In the genomic region with DNA sequence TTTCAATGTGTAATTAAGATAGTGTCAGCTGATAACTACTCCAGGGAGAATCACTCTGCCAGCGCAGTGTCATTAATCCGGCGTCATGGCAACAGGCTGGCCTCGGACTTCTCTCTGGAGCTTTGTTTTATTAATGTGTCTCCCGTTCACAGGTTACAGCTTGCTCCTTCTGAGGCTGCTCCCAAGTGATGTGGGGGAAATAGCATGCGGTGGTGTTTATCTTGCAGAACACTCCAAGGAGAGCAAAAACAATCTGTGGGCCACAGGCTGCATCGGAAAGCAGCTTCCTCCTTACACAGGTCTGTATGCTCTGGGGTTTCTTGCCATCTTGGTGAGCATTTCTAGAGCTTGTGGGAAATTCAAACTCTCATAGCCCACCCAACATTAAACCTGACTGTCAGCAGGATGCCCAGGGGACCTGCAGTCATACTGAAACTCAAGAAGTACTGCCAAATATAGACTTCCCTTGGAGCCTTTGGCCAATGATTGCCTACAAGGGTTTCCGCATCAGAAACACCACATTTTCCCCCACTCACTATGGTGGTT, we compare ENCODE assay signal across 12 mouse cellular contexts. TPM values are rescaled to one million over a fixed set of nuclear protein-coding genes. Genes with fewer than 3 reads are reported as not detected.
DNase-seq lines count a peak whose midpoint lies in the region; ATAC-seq and TF ChIP-seq lines count a peak whose summit lies in the region.
"Had no signal": no experiment of that assay in that cellular context is flagged by ENCODE, and none has a peak within 500 bp of the region (broad histone marks: within the 10 kb centered on the region; RNA-seq: fewer than 3 reads in every experiment).

No protein-coding gene starts in this region.

- peak; percentile 93 for ATAC-seq in hindbrain, embryonic 12.5 days (ENCODE audit: low FRiP score)
- ATAC-seq in neural tube, embryonic 11.5 days (ENCODE audit: insufficient read depth, low FRiP score, low TSS enrichment): peak; percentile 41; the same call in 1 of the 2 replicates

- H3K4me2 ChIP-seq in hindbrain, embryonic 12.5 days (replicated peaks): 0 out of 2 replicates have a peak overlapping the region, but pooled peaks have one; percentile 9
- no peak overlapping the region for H3K4me2 ChIP-seq in neural tube, embryonic 11.5 days (ENCODE audit: low read depth)
- H3K4me2 ChIP-seq: lung, embryonic 15.5 days had no signal

- H3K4me3 ChIP-seq in hindbrain, embryonic 12.5 days: no peak overlapping the region
- no peak overlapping the region for H3K4me3 ChIP-seq in neural tube, embryonic 11.5 days (ENCODE audit: low read depth, low read length)
- no peak overlapping the region for H3K4me3 ChIP-seq in gastrocnemius, adult 2 months
- H3K4me3 ChIP-seq: heart, adult 2 months; lung, embryonic 15.5 days had no signal

- peak overlapping the region; percentile 66 for H3K27ac ChIP-seq in hindbrain, embryonic 12.5 days
- H3K27ac ChIP-seq in neural tube, embryonic 11.5 days (ENCODE audit: low read depth, low read length): no peak overlapping the region
- H3K27ac ChIP-seq in gastrocnemius, adult 2 months: no peak overlapping the region
- H3K27ac ChIP-seq: heart, adult 2 months; lung, embryonic 15.5 days had no signal

- no peaks in the 10 kb centered on the region for H3K9me3 ChIP-seq in hindbrain, embryonic 12.5 days (replicated peaks)
- no peaks in the 10 kb centered on the region for H3K9me3 ChIP-seq in neural tube, embryonic 11.5 days (ENCODE audit: control insufficient read depth, low read length)
- H3K9me3 ChIP-seq: lung, embryonic 15.5 days had no signal

- H3K9ac ChIP-seq in hindbrain, embryonic 12.5 days: no peak overlapping the region
- H3K9ac ChIP-seq in neural tube, embryonic 11.5 days (ENCODE audit: low read length): no peak overlapping the region
- H3K9ac ChIP-seq: lung, embryonic 15.5 days had no signal

- H3K4me1 ChIP-seq in hindbrain, embryonic 12.5 days: peaks cover 19% of the 10 kb centered on the region
- H3K4me1 ChIP-seq in neural tube, embryonic 11.5 days (ENCODE audit: control insufficient read depth, insufficient read depth, low read length): peaks cover 4% of the 10 kb centered on the region
- H3K4me1 ChIP-seq: lung, embryonic 15.5 days had no signal

- TF ChIP-seq CTCF in gastrocnemius, adult 2 months (IDR thresholded peaks at IDR 0.05): no peak

- intact Hi-C loops in gastrocnemius, adult 2 months (cut with DNase I): no loop called here

- DNase-seq in layer of hippocampus, adult 18-20 months (ENCODE audit: low spot score in 2 of 2): peak; percentile 31 to 33
- DNase-seq in layer of hippocampus, adult 11-12 months (ENCODE audit: low spot score): no peak
- DNase-seq in embryo, embryonic 10 days (ENCODE audit: low spot score): peak; percentile 58
- DNase-seq in neural tube, embryonic 11.5 days (ENCODE audit: low spot score): peak; percentile 61
- no peak for DNase-seq in gastrocnemius, adult 2 months
- DNase-seq in right cerebral cortex, adult 18-20 months: no peak
- no peak for DNase-seq in urinary bladder, adult 18-20 months (ENCODE audit: low spot score in 2 of 2)
- DNase-seq: heart, adult 2 months had no signal

- no peaks in the 10 kb centered on the region for H3K36me3 ChIP-seq in hindbrain, embryonic 12.5 days
- no peaks in the 10 kb centered on the region for H3K36me3 ChIP-seq in neural tube, embryonic 11.5 days (ENCODE audit: control insufficient read depth, insufficient read depth, low read length)
- H3K36me3 ChIP-seq: lung, embryonic 15.5 days had no signal

- 34% methylated on average over 8 of the region's 8 CpGs for WGBS in hindbrain, embryonic 12.5 days
- 37% methylated on average over 8 of the region's 8 CpGs for WGBS in neural tube, embryonic 11.5 days

- H3K27me3 ChIP-seq in hindbrain, embryonic 12.5 days: no peaks in the 10 kb centered on the region
- H3K27me3 ChIP-seq in neural tube, embryonic 11.5 days (ENCODE audit: control insufficient read depth, insufficient read depth, low read length): no peaks in the 10 kb centered on the region
- H3K27me3 ChIP-seq: lung, embryonic 15.5 days had no signal

RNA-seq across cellular contexts. Expression of gene Crhbp, which starts 25.4 kb away (rescaled TPM):
- total RNA-seq in layer of hippocampus, adult 18-20 months (2021): 10 to 100 TPM; 24.3 to 25.2 TPM
- 3.8 and 6.2 TPM in 2 replicates for polyA plus RNA-seq in hindbrain, embryonic 12.5 days (2016; fragmentation: Nextera tagmentation; extraction: Ambion mirVana)
- polyA plus RNA-seq in neural tube, embryonic 11.5 days (2014; fragmentation: Nextera tagmentation; extraction: Ambion mirVana): 0.82 and 1.2 TPM in 2 replicates
- total RNA-seq in gastrocnemius, adult 2 months (2021): not detected
- total RNA-seq: heart, adult 2 months; MEL had no signal
- polyA plus RNA-seq: heart, adult 2 months had no signal

RNA-seq across cellular contexts. Expression of gene Aggf1, which starts 44.1 kb away (rescaled TPM):
- total RNA-seq in layer of hippocampus, adult 18-20 months (2021): 10 to 100 TPM; 50.4 to 52.2 TPM
- polyA plus RNA-seq in hindbrain, embryonic 12.5 days (2016; fragmentation: Nextera tagmentation; extraction: Ambion mirVana): 51.3 and 52.8 TPM in 2 replicates
- polyA plus RNA-seq in neural tube, embryonic 11.5 days (2014; fragmentation: Nextera tagmentation; extraction: Ambion mirVana): 46.3 and 52.9 TPM in 2 replicates
- total RNA-seq in gastrocnemius, adult 2 months (2021): 10 to 100 TPM; 16.5 to 19.7 TPM

RNA-seq across cellular contexts. Expression of gene S100z, which starts 59.2 kb away (rescaled TPM):
- total RNA-seq in layer of hippocampus, adult 18-20 months (2021): not detected
- not detected in 2 replicates for polyA plus RNA-seq in hindbrain, embryonic 12.5 days (2016; fragmentation: Nextera tagmentation; extraction: Ambion mirVana)
- polyA plus RNA-seq in neural tube, embryonic 11.5 days (2014; fragmentation: Nextera tagmentation; extraction: Ambion mirVana): not detected in 2 replicates
- total RNA-seq in gastrocnemius, adult 2 months (2021): not detected
- total RNA-seq: heart, adult 2 months; layer of hippocampus, adult 8-10 months; MEL had no signal
- polyA plus RNA-seq: heart, adult 2 months; lung, embryonic 15.5 days had no signal

Comparison
In these comparisons a context has a peak if more than half of its experiments do, and no peak if none do; other contexts are left out.
1. DNase-seq: peak in layer of hippocampus, adult 18-20 months (2 of 2), embryo, embryonic 10 days (single experiment) and neural tube, embryonic 11.5 days (single experiment); none in layer of hippocampus, adult 11-12 months (single experiment), gastrocnemius, adult 2 months (single experiment), right cerebral cortex, adult 18-20 months (single experiment) and urinary bladder, adult 18-20 months (0 of 2).
2. RNA of gene Crhbp, which starts 25.4 kb away (total RNA-seq): 24.3 to 25.2 TPM in layer of hippocampus, adult 18-20 months; not detected in gastrocnemius, adult 2 months; every median in the first group is over 10 times any median in the second.